Mouse (Mus musculus): ENCODE measurements around the gene Naa15.
"Not testable (repeated sequence)": the region's sequence is repeated elsewhere in the genome, so short reads cannot be mapped to it uniquely, and the experiment has no call there.

The Naa15 gene

GRCm38 (mm10) chr3:51434364-51434763, 19.4 kb downstream of the Naa15 start:
- DNase-seq (ENCODE audit: extremely low spot score, low read depth, low spot score), result not testable (repeated sequence)

GRCm38 (mm10) chr3:51434871-51435595, 20.1 kb downstream of the Naa15 start:
- no peak for DNase-seq (ENCODE audit: extremely low spot score, low read depth, low spot score)

- no peak for DNase-seq (ENCODE audit: extremely low spot score, low read depth, low spot score)
Measured at GRCm38 (mm10) chr3:51468530-51468929, 53.6 kb downstream of the Naa15 start.

GRCm38 (mm10) chr3:51475706-51476105, 60.8 kb downstream of the Naa15 start:
- no peak for DNase-seq (ENCODE audit: extremely low spot score, low read depth, low spot score)

GRCm38 (mm10) chr3:51479893-51480292, 64.9 kb downstream of the Naa15 start:
- no peak for DNase-seq (ENCODE audit: extremely low spot score, low read depth, low spot score)

- DNase-seq (ENCODE audit: extremely low spot score, low read depth, low spot score), result peak; percentile 39
Measured at GRCm38 (mm10) chr3:51481059-51481458, 66.1 kb downstream of the Naa15 start.

GRCm38 (mm10) chr3:51481881-51482280, 66.9 kb downstream of the Naa15 start:
- DNase-seq (ENCODE audit: extremely low spot score, low read depth, low spot score), result no peak

- DNase-seq (ENCODE audit: extremely low spot score, low read depth, low spot score), result no peak
Measured at GRCm38 (mm10) chr3:51482781-51483180, 67.8 kb downstream of the Naa15 start.

GRCm38 (mm10) chr3:51483741-51484359, 68.9 kb downstream of the Naa15 start, which contains the start of gene Rab33b:
Gene Rab33b (plus strand): TSS chr3:51483920.
- peak; percentile 54 for DNase-seq (ENCODE audit: extremely low spot score, low read depth, low spot score)

- no peak for DNase-seq (ENCODE audit: extremely low spot score, low read depth, low spot score)
Measured at GRCm38 (mm10) chr3:51484370-51484769, 69.4 kb downstream of the Naa15 start.

- DNase-seq (ENCODE audit: extremely low spot score, low read depth, low spot score), result no peak
Measured at GRCm38 (mm10) chr3:51485347-51485746, 70.4 kb downstream of the Naa15 start.

GRCm38 (mm10) chr3:51486491-51487195, 71.7 kb downstream of the Naa15 start:
- DNase-seq (ENCODE audit: extremely low spot score, low read depth, low spot score), result no peak

- DNase-seq (ENCODE audit: extremely low spot score, low read depth, low spot score), result no peak
Measured at GRCm38 (mm10) chr3:51490088-51490753, 75.3 kb downstream of the Naa15 start.

- DNase-seq (ENCODE audit: extremely low spot score, low read depth, low spot score), result no peak
Measured at GRCm38 (mm10) chr3:51493272-51493838, 78.4 kb downstream of the Naa15 start.

- no peak for DNase-seq (ENCODE audit: extremely low spot score, low read depth, low spot score)
Measured at GRCm38 (mm10) chr3:51494466-51494865, 79.5 kb downstream of the Naa15 start.

GRCm38 (mm10) chr3:51495646-51496045, 80.7 kb downstream of the Naa15 start:
- no peak for DNase-seq (ENCODE audit: extremely low spot score, low read depth, low spot score)

GRCm38 (mm10) chr3:51497978-51498377, 83.0 kb downstream of the Naa15 start:
- no peak for DNase-seq (ENCODE audit: extremely low spot score, low read depth, low spot score)

GRCm38 (mm10) chr3:51498659-51499058, 83.7 kb downstream of the Naa15 start:
- DNase-seq (ENCODE audit: extremely low spot score, low read depth, low spot score), result no peak

- no peak for DNase-seq (ENCODE audit: extremely low spot score, low read depth, low spot score)
Measured at GRCm38 (mm10) chr3:51499876-51500275, 84.9 kb downstream of the Naa15 start.

GRCm38 (mm10) chr3:51504385-51504952, 89.5 kb downstream of the Naa15 start:
- DNase-seq (ENCODE audit: extremely low spot score, low read depth, low spot score), result no peak

GRCm38 (mm10) chr3:51505465-51505864, 90.5 kb downstream of the Naa15 start:
- no peak for DNase-seq (ENCODE audit: extremely low spot score, low read depth, low spot score)
